Comparison of ENCODE assay signal across 15 mouse cellular contexts in the genomic region with DNA sequence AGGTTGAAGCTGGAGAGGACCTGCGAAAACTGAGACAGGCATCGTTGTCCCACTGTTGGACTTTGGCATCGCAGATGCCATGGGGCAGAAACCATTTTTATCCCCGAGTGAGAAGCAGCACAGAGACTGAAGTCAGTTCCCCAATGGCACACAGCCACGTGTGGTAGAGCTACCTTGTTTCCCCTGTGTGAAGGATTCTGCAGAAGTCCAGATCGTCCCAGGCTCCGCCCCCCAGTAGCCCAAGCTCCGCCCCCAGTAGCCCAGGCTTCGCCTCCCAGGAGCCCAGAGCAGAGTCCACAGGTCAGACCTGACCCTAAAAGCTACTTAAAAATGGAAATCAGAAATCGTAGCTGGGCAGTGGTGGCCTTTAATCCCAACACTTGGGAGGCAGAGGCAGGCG. TPM values are rescaled to one million over a fixed set of nuclear protein-coding genes. Genes with fewer than 3 reads are reported as not detected.
DNase-seq lines count a peak whose midpoint lies in the region.
"Had no signal": no experiment of that assay in that cellular context is flagged by ENCODE, and none has a peak within 500 bp of the region (broad histone marks: within the 10 kb centered on the region; RNA-seq: fewer than 3 reads in every experiment).

No protein-coding gene starts in this region.

- intact Hi-C loops in left cerebral cortex, postnatal 10 days (cut with DNase I): no loop called here

- DNase-seq in cerebellum, adult 11-12 months: peak; percentile 47
- DNase-seq in cerebellum, adult 9-11 months: no peak
- peak; percentile 56 for DNase-seq in ES-CJ7 (ENCODE audit: low read depth, low spot score)
- peak; percentile 75 for DNase-seq in ZHBTc4 (ENCODE audit: low read depth, low spot score)
- DNase-seq in left cerebral cortex, postnatal 10 days (ENCODE audit: extremely low spot score in 1 of 2, low spot score in 2 of 2): no peak
- DNase-seq: adrenal gland, adult 2 months; adrenal gland, postnatal 10 days; adrenal gland, postnatal 25 days; B cell, adult 2 months; cerebellum, adult 11 months; cerebellum, adult 9-10 months; cerebellum, postnatal 36 days; embryo, embryonic 11 days had no signal

RNA-seq across cellular contexts. Expression of a gene that starts 4.0 kb away (rescaled TPM):
- total RNA-seq in left cerebral cortex, postnatal 10 days (2021): 1 to 10 TPM; 3.6 to 4.1 TPM
- total RNA-seq: CH12.LX, MEL had no signal

Comparison
In these comparisons a context has a peak if more than half of its experiments do, and no peak if none do; other contexts are left out.
1. DNase-seq: peak in cerebellum, adult 11-12 months (single experiment), ES-CJ7 (single experiment) and ZHBTc4 (single experiment); none in cerebellum, adult 9-11 months (single experiment) and left cerebral cortex, postnatal 10 days (0 of 2).